Mouse (Mus musculus): ENCODE data around the gene Lmntd1. TPM values are rescaled to one million over a fixed set of nuclear protein-coding genes. Genes with fewer than 3 reads are reported as not detected.

Gene Lmntd1
- polyA plus RNA-seq, 1 experiment from 2014 or later: 0.75 TPM

GRCm38 (mm10) chr6:145352705-145353104 lies 261.4 kb downstream of the Lmntd1 start:
- Histone ChIP-seq H3K4me1 (ENCODE audit: control insufficient read depth, insufficient read depth, low read length) (peaks cover 16% of the 10 kb centered on the region), H3K36me3 (ENCODE audit: control insufficient read depth, insufficient read depth, low read length) (no peaks in the 10 kb centered on the region), H3K4me2 (ENCODE audit: low read depth, low read length) (no peak overlapping the region), H3K27me3 (replicated peaks; ENCODE audit: control insufficient read depth, insufficient read depth, low read length) (no peaks in the 10 kb centered on the region), H3K4me3 (ENCODE audit: low read length) (no peak overlapping the region), H3K27ac (ENCODE audit: low read length) (no peak overlapping the region), H3K9ac (ENCODE audit: low read depth, low read length) (no peak overlapping the region), H3K9me3 (ENCODE audit: control insufficient read depth, low read length) (no peaks in the 10 kb centered on the region)
- 15% methylated on average over 1 of the region's 1 CpGs for WGBS
- no peak for ATAC-seq

- H3K9ac ChIP-seq (ENCODE audit: low read depth, low read length): no peak overlapping the region
- no peaks in the 10 kb centered on the region for H3K9me3 ChIP-seq (ENCODE audit: control insufficient read depth, low read length)
- ATAC-seq: no peak
- no peaks in the 10 kb centered on the region for H3K27me3 ChIP-seq (replicated peaks; ENCODE audit: control insufficient read depth, insufficient read depth, low read length)
- H3K4me2 ChIP-seq (ENCODE audit: low read depth, low read length): no peak overlapping the region
- 69% methylated on average over 9 of the region's 9 CpGs for WGBS
- no peaks in the 10 kb centered on the region for H3K36me3 ChIP-seq (ENCODE audit: control insufficient read depth, insufficient read depth, low read length)
- H3K4me1 ChIP-seq (ENCODE audit: control insufficient read depth, insufficient read depth, low read length): peaks cover 29% of the 10 kb centered on the region
- no peak overlapping the region for H3K4me3 ChIP-seq (ENCODE audit: low read length)
- H3K27ac ChIP-seq (ENCODE audit: low read length): no peak overlapping the region
Measured at GRCm38 (mm10) chr6:145348196-145348915, 265.8 kb downstream of the Lmntd1 start.

- Histone ChIP-seq H3K9ac (ENCODE audit: low read depth, low read length) (no peak overlapping the region), H3K4me3 (ENCODE audit: low read length) (no peak overlapping the region), H3K36me3 (ENCODE audit: control insufficient read depth, insufficient read depth, low read length) (no peaks in the 10 kb centered on the region), H3K27me3 (replicated peaks; ENCODE audit: control insufficient read depth, insufficient read depth, low read length) (no peaks in the 10 kb centered on the region), H3K9me3 (ENCODE audit: control insufficient read depth, low read length) (no peaks in the 10 kb centered on the region), H3K4me1 (ENCODE audit: control insufficient read depth, insufficient read depth, low read length) (peaks cover 29% of the 10 kb centered on the region), H3K4me2 (ENCODE audit: low read depth, low read length) (no peak overlapping the region), H3K27ac (ENCODE audit: low read length) (no peak overlapping the region)
- WGBS: 71% methylated on average over 6 of the region's 6 CpGs
- ATAC-seq: peak; percentile 26; the same call in 1 of the 2 replicates
Measured at GRCm38 (mm10) chr6:145347641-145348040, 266.5 kb downstream of the Lmntd1 start.

- no peaks in the 10 kb centered on the region for H3K36me3 ChIP-seq (ENCODE audit: control insufficient read depth, insufficient read depth, low read length)
- peak overlapping the region; percentile 31; the same call in 1 of the 2 replicates for H3K9ac ChIP-seq (ENCODE audit: low read depth, low read length)
- peak overlapping the region; percentile 15; the same call in 1 of the 2 replicates for H3K27ac ChIP-seq (ENCODE audit: low read length)
- H3K4me1 ChIP-seq (ENCODE audit: control insufficient read depth, insufficient read depth, low read length): peaks cover 25% of the 10 kb centered on the region
- 58% methylated on average over 11 of the region's 11 CpGs for WGBS
- no peaks in the 10 kb centered on the region for H3K27me3 ChIP-seq (replicated peaks; ENCODE audit: control insufficient read depth, insufficient read depth, low read length)
- peak; percentile 64 for ATAC-seq
- no peak overlapping the region for H3K4me2 ChIP-seq (ENCODE audit: low read depth, low read length)
- H3K9me3 ChIP-seq (ENCODE audit: control insufficient read depth, low read length): no peaks in the 10 kb centered on the region
- no peak overlapping the region for H3K4me3 ChIP-seq (ENCODE audit: low read length)
Measured at GRCm38 (mm10) chr6:145346789-145347557, 267.1 kb downstream of the Lmntd1 start.

- Histone ChIP-seq H3K9ac (ENCODE audit: low read depth, low read length) (no peak overlapping the region), H3K27ac (ENCODE audit: low read length) (peak overlapping the region; percentile 57), H3K36me3 (ENCODE audit: control insufficient read depth, insufficient read depth, low read length) (no peaks in the 10 kb centered on the region), H3K4me2 (ENCODE audit: low read depth, low read length) (no peak overlapping the region), H3K4me3 (ENCODE audit: low read length) (no peak overlapping the region), H3K27me3 (replicated peaks; ENCODE audit: control insufficient read depth, insufficient read depth, low read length) (no peaks in the 10 kb centered on the region), H3K4me1 (ENCODE audit: control insufficient read depth, insufficient read depth, low read length) (peaks cover 22% of the 10 kb centered on the region), H3K9me3 (ENCODE audit: control insufficient read depth, low read length) (no peaks in the 10 kb centered on the region)
- ATAC-seq: peak; percentile 54
- 60% methylated on average over 8 of the region's 8 CpGs for WGBS
Measured at GRCm38 (mm10) chr6:145346305-145346704, 267.8 kb downstream of the Lmntd1 start.

- H3K36me3 ChIP-seq (ENCODE audit: control insufficient read depth, insufficient read depth, low read length): no peaks in the 10 kb centered on the region
- no peak overlapping the region for H3K9ac ChIP-seq (ENCODE audit: low read depth, low read length)
- H3K4me2 ChIP-seq (ENCODE audit: low read depth, low read length): no peak overlapping the region
- no peak for ATAC-seq
- no peak overlapping the region for H3K27ac ChIP-seq (ENCODE audit: low read length)
- H3K4me3 ChIP-seq (ENCODE audit: low read length): no peak overlapping the region
- H3K27me3 ChIP-seq (replicated peaks; ENCODE audit: control insufficient read depth, insufficient read depth, low read length): no peaks in the 10 kb centered on the region
- H3K4me1 ChIP-seq (ENCODE audit: control insufficient read depth, insufficient read depth, low read length): peaks cover 15% of the 10 kb centered on the region
- H3K9me3 ChIP-seq (ENCODE audit: control insufficient read depth, low read length): no peaks in the 10 kb centered on the region
- WGBS: 51% methylated on average over 2 of the region's 2 CpGs
Measured at GRCm38 (mm10) chr6:145344719-145345118, 269.4 kb downstream of the Lmntd1 start.

GRCm38 (mm10) chr6:145343457-145343856 lies 270.7 kb downstream of the Lmntd1 start:
- H3K27me3 ChIP-seq (replicated peaks; ENCODE audit: control insufficient read depth, insufficient read depth, low read length): no peaks in the 10 kb centered on the region
- no peak overlapping the region for H3K9ac ChIP-seq (ENCODE audit: low read depth, low read length)
- ATAC-seq: no peak
- H3K4me3 ChIP-seq (ENCODE audit: low read length): no peak overlapping the region
- 64% methylated on average over 1 of the region's 1 CpGs for WGBS
- no peak overlapping the region for H3K4me2 ChIP-seq (ENCODE audit: low read depth, low read length)
- no peaks in the 10 kb centered on the region for H3K36me3 ChIP-seq (ENCODE audit: control insufficient read depth, insufficient read depth, low read length)
- H3K9me3 ChIP-seq (ENCODE audit: control insufficient read depth, low read length): no peaks in the 10 kb centered on the region
- H3K4me1 ChIP-seq (ENCODE audit: control insufficient read depth, insufficient read depth, low read length): peaks cover 24% of the 10 kb centered on the region
- H3K27ac ChIP-seq (ENCODE audit: low read length): no peak overlapping the region

GRCm38 (mm10) chr6:145342836-145343235 lies 271.3 kb downstream of the Lmntd1 start:
- Histone ChIP-seq H3K9me3 (ENCODE audit: control insufficient read depth, low read length) (no peaks in the 10 kb centered on the region), H3K36me3 (ENCODE audit: control insufficient read depth, insufficient read depth, low read length) (no peaks in the 10 kb centered on the region), H3K27me3 (replicated peaks; ENCODE audit: control insufficient read depth, insufficient read depth, low read length) (no peaks in the 10 kb centered on the region), H3K4me2 (ENCODE audit: low read depth, low read length) (no peak overlapping the region), H3K27ac (ENCODE audit: low read length) (no peak overlapping the region), H3K4me1 (ENCODE audit: control insufficient read depth, insufficient read depth, low read length) (peaks cover 28% of the 10 kb centered on the region), H3K9ac (ENCODE audit: low read depth, low read length) (no peak overlapping the region), H3K4me3 (ENCODE audit: low read length) (no peak overlapping the region)
- 81% methylated on average over 11 of the region's 11 CpGs for WGBS
- ATAC-seq: no peak

GRCm38 (mm10) chr6:145341301-145342193 lies 272.6 kb downstream of the Lmntd1 start:
- peak; percentile 22 for ATAC-seq
- peak overlapping the region; percentile 55 for H3K4me3 ChIP-seq (ENCODE audit: low read length)
- H3K9ac ChIP-seq (ENCODE audit: low read depth, low read length): peak overlapping the region; percentile 69
- H3K4me1 ChIP-seq (ENCODE audit: control insufficient read depth, insufficient read depth, low read length): peaks cover 19% of the 10 kb centered on the region
- no peaks in the 10 kb centered on the region for H3K27me3 ChIP-seq (replicated peaks; ENCODE audit: control insufficient read depth, insufficient read depth, low read length)
- H3K36me3 ChIP-seq (ENCODE audit: control insufficient read depth, insufficient read depth, low read length): no peaks in the 10 kb centered on the region
- under 1% methylated on average over 33 of the region's 33 CpGs for WGBS
- H3K27ac ChIP-seq (ENCODE audit: low read length): peak overlapping the region; percentile 88
- H3K9me3 ChIP-seq (ENCODE audit: control insufficient read depth, low read length): no peaks in the 10 kb centered on the region
- H3K4me2 ChIP-seq (ENCODE audit: low read depth, low read length): peak overlapping the region; percentile 95

Measured in intestine, embryonic 16.5 days (tissue).